Mouse (Mus musculus) c-Kit-positive CD71-negative TER-119-negative erythroid progenitor cells, embryonic 14.5 days (primary cell): Measurements from ENCODE around the gene Vps53.
A peak's percentile ranks its signal among the peaks of the same experiment; 100 is the strongest.

Source experiments
- DNase-seq: peaks from one replicate; pipeline ENCODE4 v3.0.0-alpha.2; 2013; ENCODE audit warnings: low read depth

Gene Vps53

DNA sequence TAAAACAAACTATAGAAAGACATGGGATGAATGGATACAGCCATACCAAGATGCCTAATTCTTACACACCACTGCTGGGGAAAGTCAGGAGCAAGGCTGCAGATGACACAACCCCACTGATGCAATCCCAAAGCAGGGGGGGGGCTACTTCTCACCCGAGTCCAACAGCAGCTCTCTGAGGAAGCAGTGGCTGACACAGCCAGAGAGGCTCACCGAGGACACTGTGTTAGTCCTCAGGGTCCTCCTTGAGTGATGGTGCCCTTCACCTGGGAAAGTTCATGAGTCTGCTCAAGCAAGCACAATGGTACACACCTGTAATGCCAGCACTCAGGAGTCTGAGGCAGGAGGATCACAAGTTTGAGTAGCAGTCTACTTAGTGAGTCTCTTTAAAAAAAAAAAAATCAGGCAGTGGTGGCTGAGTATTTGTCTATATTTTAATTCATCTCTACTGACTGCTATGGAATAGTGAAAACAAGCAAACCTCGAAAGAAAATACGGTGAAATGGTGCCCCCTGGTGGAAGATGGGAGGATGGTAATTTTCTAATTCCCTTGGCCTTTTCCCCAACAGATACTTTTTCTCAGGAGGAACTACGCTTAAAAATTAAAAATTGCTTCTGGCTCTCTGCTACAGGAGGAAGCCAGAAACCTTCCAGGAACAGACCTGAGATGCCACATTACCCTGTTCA lies 12.2 kb downstream of the Vps53 start:
- DNase-seq: peak; percentile 74

GRCm38 (mm10) chr11:76166657-76167056 lies 12.8 kb downstream of the Vps53 start:
- no peak for DNase-seq

GRCm38 (mm10) chr11:76160251-76160650 lies 19.2 kb downstream of the Vps53 start:
- no peak for DNase-seq

DNA sequence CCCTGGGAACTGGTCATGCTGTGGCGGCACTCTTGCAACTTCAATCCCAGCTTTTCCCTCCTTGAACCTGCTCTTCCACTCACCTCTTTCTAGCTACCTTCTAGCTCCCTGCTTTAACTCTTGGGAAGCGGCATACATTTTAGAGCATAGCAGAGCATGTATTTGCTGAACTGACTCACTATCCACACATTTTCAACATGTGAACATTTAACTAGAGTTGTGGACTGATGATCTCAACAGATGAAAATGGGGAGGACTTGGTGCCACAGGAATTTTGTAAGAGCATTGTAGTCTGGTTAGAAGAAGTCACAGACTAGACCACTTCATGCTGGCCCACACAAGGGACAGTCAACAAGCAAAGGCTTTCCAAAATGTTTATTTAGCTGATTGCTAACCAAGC lies 21.1 kb downstream of the Vps53 start:
- no peak for DNase-seq

DNA sequence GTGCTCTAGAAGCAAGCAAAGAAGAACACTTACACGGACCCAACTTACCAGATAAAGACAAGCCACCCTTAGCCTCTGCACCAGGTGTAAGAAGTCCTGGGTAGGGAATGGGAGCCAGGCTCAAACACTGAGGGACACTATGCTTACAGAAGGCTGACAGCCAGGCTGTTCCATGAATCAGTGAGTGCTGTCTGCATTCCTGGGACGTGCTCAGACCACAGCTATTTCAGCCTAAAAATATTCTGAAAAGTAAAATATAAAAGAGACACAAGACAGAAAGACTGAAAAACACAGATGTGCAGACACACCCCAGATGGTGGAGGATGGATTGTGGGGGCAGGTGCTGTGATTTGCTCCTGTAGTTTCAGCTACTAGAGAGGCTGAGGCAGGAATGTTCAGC lies 24.6 kb downstream of the Vps53 start:
- no peak for DNase-seq

- no peak for DNase-seq
These were observed 25.2 kb downstream of the Vps53 start for GRCm38 (mm10) chr11:76154200-76154599.

DNA sequence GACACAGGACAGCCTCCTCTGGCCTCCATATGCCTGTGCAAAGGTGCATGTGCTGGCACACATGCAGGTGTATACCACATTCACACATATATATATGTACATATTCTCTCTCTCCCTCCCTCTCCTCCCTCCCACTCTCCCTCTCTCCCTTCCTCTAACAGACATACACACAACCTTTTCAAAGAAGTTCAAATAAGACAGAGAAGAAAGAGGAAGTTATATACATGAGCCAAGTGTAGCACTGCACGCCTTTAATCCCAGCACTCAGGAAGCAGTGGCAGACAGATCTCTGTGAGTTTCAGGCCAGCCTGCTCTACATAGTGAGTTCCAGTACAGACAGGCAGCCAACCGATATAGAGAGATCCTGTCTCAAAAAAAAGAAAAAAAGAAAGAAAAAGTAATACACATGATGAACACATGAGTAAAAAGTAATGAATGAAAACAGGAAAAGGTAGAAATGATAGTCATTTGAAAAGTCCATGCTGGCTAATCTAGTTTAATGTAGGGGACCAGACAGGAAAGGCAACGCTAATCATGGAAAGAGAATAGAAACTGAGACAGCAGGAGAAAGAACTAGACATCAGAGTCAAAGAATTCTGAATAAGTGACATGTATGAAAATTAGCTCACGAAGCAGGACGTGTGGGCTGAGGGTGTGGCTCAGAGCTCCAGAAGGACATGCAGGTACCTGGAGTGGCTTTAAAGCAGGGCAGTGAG lies 26.1 kb downstream of the Vps53 start:
- no peak for DNase-seq

DNA sequence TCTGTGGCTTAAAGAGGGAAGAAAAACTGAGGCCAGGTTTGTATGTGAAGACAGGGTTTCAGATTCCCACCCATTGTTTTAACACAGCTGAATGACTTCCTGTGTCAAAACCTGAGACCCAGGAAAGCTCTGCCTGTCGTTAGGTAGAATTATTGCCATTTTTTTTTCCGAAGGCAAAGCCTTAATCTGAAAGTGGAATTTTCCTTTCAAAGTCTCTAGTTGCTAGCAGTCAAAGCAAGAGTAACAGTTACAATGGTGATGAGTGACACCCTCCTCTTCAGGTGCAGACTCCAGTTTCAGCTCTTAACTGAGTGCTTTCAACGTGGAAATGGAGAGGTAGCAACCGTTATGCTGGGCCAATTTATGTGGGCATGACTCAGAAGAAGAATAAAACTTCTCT lies 28.5 kb downstream of the Vps53 start:
- no peak for DNase-seq

DNA sequence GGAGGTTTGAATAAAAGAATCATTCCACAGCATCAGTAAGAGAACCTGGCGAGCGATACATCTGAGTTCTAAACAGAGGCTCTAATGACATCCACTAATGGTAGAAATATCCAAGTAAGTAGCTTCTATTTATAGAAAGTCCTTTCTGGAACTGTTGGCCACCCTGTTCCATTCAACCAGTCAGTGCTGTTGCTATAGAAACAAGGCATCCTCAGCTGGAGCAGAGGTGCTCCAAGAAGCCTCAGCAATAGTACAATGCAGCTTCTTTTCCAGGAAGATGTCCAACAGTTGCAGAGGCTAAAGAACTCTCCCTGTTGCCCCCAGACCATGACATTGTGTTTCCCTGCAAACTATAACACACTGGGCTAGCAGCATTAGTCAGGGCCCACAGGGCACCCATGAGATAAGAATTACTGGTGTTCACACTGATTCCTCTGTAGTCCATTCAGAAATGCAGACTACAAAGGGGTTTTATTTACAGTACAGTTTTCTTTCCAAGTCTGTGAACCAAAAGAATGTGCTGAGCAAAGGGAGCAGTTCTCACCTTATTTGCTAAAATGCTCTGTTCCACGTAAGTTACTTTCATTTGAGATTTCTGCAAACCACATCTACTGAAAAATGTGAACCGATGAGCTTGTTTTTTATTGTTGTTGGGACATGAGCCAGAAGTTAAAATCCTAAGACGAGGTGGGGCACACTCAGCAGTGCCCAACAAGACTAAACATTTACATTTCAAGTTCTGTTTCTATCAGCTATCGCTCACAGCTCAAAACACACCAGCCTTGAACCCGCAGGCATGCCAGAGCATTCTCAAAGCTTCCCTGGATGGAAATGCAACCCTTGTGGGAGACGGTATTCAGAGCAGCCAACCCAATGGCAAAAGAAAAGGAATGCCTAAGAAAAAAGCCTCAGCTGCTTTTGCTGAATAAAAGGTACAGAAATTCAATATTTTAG lies 31.1 kb downstream of the Vps53 start:
- no peak for DNase-seq

DNA sequence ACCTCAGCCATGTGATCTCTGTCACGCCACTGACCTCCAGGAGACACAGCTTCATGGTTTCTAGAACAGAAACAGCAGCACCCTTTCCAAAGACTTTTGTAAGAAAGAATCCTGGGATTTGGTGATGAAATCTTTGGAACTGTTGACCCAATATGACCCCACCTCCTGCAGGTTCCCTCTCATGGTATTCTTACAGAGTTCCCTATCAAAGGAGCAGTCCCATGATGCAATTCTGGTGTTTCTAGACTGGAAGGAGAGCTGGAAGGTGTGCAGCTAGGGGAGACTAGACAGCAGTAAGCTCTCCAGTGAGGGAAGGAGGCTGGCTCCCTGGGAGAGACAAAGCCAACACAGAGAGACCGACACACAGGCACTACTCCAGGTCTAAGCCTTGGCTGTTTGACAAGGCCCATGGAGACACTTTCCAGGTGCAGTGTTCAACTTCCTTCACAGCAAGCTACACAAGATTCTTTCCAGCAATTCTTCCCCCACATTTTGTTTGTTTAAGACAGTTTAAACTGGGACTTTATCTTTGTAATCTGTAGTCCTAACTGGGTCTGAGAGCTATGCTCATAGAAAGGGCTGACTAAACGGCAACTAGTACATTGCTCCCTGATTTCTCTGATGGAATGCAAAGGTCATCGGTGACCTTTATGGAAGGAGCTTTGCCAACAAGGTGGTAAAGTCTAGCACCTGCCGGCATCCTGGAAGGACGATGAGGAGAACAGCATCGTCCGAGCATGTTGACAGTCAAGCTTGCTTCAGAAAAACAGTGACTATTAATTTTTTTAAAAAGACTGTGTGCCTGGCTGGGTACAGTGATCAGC lies 33.0 kb downstream of the Vps53 start:
- DNase-seq: no peak

DNA sequence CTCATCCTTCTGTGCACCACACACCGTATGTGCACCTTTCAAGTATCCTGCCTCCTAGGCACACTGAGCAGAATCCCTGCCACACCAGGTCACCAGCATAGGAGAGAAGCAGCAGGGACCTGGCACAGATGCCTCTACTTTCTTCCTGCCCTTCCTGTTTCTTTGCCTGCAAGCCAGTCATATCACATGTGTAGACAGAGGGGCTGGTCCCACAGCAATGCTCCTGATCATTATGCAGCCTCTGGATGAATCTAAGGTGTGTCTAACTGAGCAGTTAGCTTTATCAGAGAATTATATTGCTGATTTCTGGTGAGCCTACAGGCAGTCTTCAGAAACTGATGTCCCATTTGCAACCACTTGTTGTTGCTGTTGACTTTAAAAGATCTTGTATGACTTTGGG lies 34.3 kb downstream of the Vps53 start:
- no peak for DNase-seq

DNA sequence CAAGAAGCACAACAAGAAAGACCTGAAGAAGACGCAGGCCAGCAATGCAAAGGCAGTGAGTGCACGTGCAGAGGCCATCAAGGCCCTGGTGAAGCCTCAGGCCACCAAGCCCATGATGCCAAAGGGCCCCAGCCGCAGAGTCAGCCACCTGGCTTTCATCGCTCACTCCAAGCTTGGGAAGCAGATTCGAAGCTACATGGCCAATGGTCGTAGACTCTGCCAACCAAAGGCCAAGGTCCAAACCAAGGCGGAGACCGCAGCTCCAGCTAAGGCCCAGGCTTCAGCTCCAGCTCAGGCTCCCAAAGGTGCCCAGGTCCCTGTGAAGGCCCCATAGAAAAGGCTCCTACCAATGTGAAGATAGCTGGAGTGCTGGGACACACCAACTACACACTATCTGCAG lies 35.1 kb downstream of the Vps53 start:
- DNase-seq: no peak

DNA sequence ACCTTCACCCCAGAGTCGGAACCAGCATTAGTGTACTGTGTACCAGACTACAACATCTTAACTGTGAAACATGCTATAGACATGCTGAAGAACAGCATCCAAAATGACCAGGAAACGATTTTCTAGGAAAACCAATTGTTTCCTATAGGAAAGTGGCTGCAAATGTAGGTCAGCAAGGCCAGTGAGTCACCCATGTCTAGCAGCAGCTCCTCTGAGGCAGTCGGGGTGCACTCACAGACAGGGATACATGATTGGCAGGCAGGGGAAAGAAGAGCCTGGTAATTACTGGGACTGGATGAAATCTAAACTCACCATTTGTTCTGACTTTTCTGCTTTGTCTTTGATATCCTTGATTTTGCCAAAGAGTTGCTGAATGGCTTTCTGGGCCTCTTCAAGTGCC lies 41.5 kb downstream of the Vps53 start:
- no peak for DNase-seq

DNA sequence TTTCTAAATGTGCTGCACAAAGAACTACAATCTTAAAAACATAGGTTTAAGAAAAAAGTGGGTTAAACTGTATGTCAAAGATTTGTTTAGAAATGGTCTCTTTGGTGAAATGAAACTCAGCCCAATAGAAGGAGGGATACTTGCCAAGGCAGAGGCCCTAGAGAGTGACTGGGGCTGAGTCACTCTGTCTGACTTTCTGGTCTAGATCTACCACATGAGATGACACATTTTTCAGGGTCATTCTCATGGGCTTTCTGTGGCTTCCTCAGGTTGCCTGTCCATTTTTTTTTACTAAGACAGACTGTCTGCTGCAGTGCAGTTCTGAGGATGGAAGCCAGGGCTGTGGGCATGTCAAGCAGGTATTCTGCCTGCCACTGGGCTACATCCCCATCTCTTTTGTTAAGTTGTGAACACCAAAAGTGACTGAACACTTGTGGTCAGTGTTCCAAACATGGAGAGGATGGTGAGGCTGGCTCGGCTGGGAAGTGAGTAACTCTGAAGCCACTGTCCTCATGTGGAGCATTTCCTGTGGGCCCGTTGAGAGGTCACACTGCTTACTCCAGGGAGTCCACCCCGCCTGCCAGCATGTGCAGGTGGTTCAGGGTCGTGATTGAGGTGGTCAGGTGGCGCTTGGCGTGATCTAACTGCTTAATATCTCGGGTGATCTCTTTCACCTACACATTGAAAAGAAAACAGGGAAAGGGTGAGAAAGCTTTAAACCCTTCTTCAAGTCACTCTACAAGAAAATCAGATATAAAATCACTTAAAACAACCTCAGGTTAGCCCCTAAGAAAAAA lies 43.6 kb downstream of the Vps53 start:
- no peak for DNase-seq

DNA sequence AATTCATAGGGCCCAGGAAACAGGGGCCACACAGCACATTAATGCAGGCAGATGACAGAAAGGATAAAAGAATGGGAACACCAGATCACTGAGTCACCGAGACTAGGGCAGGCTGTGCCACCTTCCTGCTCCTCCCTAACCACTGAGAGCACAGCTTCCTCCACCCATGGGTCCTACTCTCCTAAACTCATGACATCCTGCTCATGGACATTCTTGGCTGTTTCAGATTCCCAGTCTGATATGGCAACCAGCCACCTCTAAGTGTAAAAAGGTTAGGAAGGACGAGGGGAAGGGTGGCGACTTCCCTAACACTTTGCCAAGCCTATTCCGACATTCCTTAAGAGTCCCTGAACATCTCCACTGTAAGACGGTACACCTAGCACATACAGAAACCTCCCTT lies 48.6 kb downstream of the Vps53 start:
- no peak for DNase-seq

DNA sequence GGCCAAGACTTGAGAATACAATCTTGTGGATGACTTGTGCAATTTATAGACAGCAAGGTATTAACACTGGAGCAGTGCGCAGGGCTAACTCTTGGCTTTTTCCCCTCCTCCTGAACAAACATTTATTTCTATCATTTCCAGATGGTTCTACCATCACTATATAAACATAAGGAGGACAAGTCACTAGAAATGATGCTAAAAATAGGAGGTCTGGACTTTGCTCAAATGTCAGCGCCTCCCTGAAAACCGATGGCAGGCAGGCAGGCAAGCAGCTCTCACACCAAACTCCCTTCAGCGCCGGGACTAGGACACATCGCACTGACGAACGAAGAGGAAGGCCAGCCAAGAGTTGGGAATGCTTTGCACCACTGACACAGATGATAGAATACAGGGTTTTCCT lies 54.1 kb downstream of the Vps53 start:
- no peak for DNase-seq

DNA sequence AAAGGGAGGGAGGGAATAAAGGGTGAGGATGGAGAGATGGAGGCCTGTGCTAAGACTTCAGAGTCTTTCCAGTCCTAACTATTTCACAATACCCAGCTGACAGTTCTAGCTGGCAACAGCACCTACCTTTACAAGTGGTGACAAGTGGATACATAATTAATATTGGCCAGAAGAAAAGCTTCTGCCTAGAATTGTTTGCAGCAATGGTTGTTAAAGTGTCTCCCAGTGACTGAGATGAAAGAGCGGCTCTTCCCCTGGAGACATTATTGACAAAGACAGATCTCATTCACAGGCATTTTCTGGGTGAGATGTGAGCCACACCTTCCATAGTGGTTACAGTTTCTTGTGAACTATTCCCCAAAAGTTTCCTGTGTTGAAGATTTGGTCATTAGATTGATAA lies 55.9 kb downstream of the Vps53 start:
- DNase-seq: no peak

GRCm38 (mm10) chr11:76122571-76122970 lies 56.9 kb downstream of the Vps53 start:
- no peak for DNase-seq

- DNase-seq: no peak
These were observed 58.4 kb downstream of the Vps53 start for GRCm38 (mm10) chr11:76121086-76121485.

- no peak for DNase-seq
These were observed 59.0 kb downstream of the Vps53 start for GRCm38 (mm10) chr11:76120407-76120901.

- DNase-seq: no peak
These were observed 69.0 kb downstream of the Vps53 start for GRCm38 (mm10) chr11:76110416-76110815.
